In the genomic region with DNA sequence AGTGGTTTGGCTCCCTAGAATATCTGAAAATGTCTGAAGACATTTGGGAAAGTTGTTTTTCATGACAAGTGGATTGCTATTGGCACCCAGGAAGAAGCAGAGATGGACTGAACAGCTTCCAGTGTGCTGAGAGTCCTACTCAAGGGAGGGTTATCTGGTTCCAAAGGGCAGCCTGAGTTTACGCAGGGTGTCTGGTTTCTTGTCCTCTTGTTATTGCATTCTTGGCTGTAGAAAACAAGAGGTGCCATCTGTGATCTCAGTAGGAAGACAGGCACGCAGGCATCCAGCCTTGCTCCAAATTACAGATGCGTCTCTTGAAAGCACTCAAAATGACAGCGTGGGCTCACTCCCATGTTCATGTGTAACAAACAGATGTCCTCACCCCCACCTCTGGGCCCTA, we compare ENCODE assay signal across 30 mouse cellular contexts.
DNase-seq lines count a peak whose midpoint lies in the region; ATAC-seq and TF ChIP-seq lines count a peak whose summit lies in the region.
"Had no signal": no experiment of that assay in that cellular context is flagged by ENCODE, and none has a peak within 500 bp of the region (broad histone marks: within the 10 kb centered on the region; RNA-seq: fewer than 3 reads in every experiment).

No protein-coding gene starts in this region.

- H3K27me3 ChIP-seq in kidney, postnatal 0 days (ENCODE audit: insufficient read depth, low read length), result no peaks in the 10 kb centered on the region
- no peaks in the 10 kb centered on the region for H3K27me3 ChIP-seq in midbrain, postnatal 0 days (ENCODE audit: insufficient read depth, low read length)
- no peaks in the 10 kb centered on the region for H3K27me3 ChIP-seq in midbrain, embryonic 13.5 days
- H3K27me3 ChIP-seq: CH12.LX; forebrain, embryonic 15.5 days; heart, embryonic 15.5 days; hindbrain, embryonic 12.5 days; limb, embryonic 13.5 days; liver, embryonic 15.5 days; midbrain, embryonic 12.5 days; stomach, embryonic 15.5 days had no signal

- H3K9me3 ChIP-seq in kidney, postnatal 0 days (replicated peaks; ENCODE audit: low read length), result no peaks in the 10 kb centered on the region
- no peaks in the 10 kb centered on the region for H3K9me3 ChIP-seq in midbrain, postnatal 0 days (ENCODE audit: low read length)
- H3K9me3 ChIP-seq in midbrain, embryonic 13.5 days, result no peaks in the 10 kb centered on the region
- H3K9me3 ChIP-seq: embryonic facial prominence, embryonic 13.5 days; forebrain, embryonic 10.5 days; forebrain, embryonic 15.5 days; heart, embryonic 10.5 days; heart, embryonic 15.5 days; hindbrain, embryonic 12.5 days; limb, embryonic 13.5 days; liver, embryonic 15.5 days; megakaryocyte, embryonic 14.5 days; midbrain, embryonic 12.5 days; stomach, embryonic 15.5 days had no signal

- ATAC-seq in kidney, postnatal 0 days (replicated peaks; ENCODE audit: low FRiP score, low read depth), result no peak
- no peak for ATAC-seq in midbrain, postnatal 0 days (ENCODE audit: low FRiP score)
- no peak for ATAC-seq in midbrain, embryonic 13.5 days
- ATAC-seq: activated CD4-positive, CD25-positive, alpha-beta regulatory T cell, adult 4 months; forebrain, embryonic 15.5 days; inflammation-experienced regulatory T-cells, adult 6 months had no signal

- no peak overlapping the region for H3K4me2 ChIP-seq in kidney, postnatal 0 days (ENCODE audit: low read length)
- H3K4me2 ChIP-seq in midbrain, postnatal 0 days (ENCODE audit: low read depth, low read length, poor library complexity, severe bottlenecking), result no peak overlapping the region
- no peak overlapping the region for H3K4me2 ChIP-seq in midbrain, embryonic 13.5 days (replicated peaks)
- H3K4me2 ChIP-seq: embryonic facial prominence, embryonic 13.5 days; forebrain, embryonic 15.5 days; heart, embryonic 15.5 days; hindbrain, embryonic 12.5 days; limb, embryonic 13.5 days; liver, embryonic 15.5 days; midbrain, embryonic 12.5 days; stomach, embryonic 15.5 days had no signal

- no peak overlapping the region for H3K27ac ChIP-seq in kidney, postnatal 0 days
- no peak overlapping the region for H3K27ac ChIP-seq in midbrain, postnatal 0 days (ENCODE audit: low read depth, low read length)
- H3K27ac ChIP-seq in midbrain, embryonic 13.5 days, result no peak overlapping the region
- H3K27ac ChIP-seq: embryonic facial prominence, embryonic 13.5 days; forebrain, embryonic 10.5 days; forebrain, embryonic 15.5 days; heart, embryonic 10.5 days; heart, embryonic 15.5 days; hindbrain, embryonic 12.5 days; limb, embryonic 13.5 days; liver, embryonic 15.5 days; midbrain, embryonic 12.5 days; stomach, embryonic 15.5 days had no signal

- H3K4me1 ChIP-seq in kidney, postnatal 0 days (replicated peaks; ENCODE audit: insufficient read depth, low read length), result no peaks in the 10 kb centered on the region
- H3K4me1 ChIP-seq in midbrain, postnatal 0 days (ENCODE audit: insufficient read depth, low read length), result no peaks in the 10 kb centered on the region
- H3K4me1 ChIP-seq in midbrain, embryonic 13.5 days (replicated peaks), result peaks cover 9% of the 10 kb centered on the region
- H3K4me1 ChIP-seq: forebrain, embryonic 15.5 days; megakaryocyte, embryonic 14.5 days had no signal

- DNase-seq in cerebellum, postnatal 10 days, result peak; percentile 36 to 57
- no peak for DNase-seq in cerebellum, adult 11 months
- peak; percentile 46 for DNase-seq in kidney, postnatal 0 days (ENCODE audit: low spot score)
- no peak for DNase-seq in kidney, postnatal 25 days
- DNase-seq in midbrain, postnatal 0 days (ENCODE audit: low spot score), result peak; percentile 34
- DNase-seq in embryo, embryonic 10.5 days (ENCODE audit: low spot score), result no peak
- DNase-seq: adrenal gland, adult 8-10 months; cerebellum, adult 9-10 months; gastrocnemius, postnatal 10 days; kidney, adult 8-10 months; kidney, postnatal 10 days; layer of hippocampus, adult 9-11 months; lung, postnatal 4 days; retina, postnatal 1 day; right cerebral cortex, postnatal 14 days had no signal

- H3K36me3 ChIP-seq in kidney, postnatal 0 days (ENCODE audit: insufficient read depth, low read length), result no peaks in the 10 kb centered on the region
- H3K36me3 ChIP-seq in midbrain, postnatal 0 days (ENCODE audit: insufficient read depth, low read length), result no peaks in the 10 kb centered on the region
- H3K36me3 ChIP-seq in midbrain, embryonic 13.5 days, result no peaks in the 10 kb centered on the region
- H3K36me3 ChIP-seq: embryonic facial prominence, embryonic 13.5 days; forebrain, embryonic 10.5 days; forebrain, embryonic 15.5 days; heart, embryonic 10.5 days; heart, embryonic 15.5 days; hindbrain, embryonic 12.5 days; limb, embryonic 13.5 days; liver, embryonic 15.5 days; midbrain, embryonic 12.5 days; stomach, embryonic 15.5 days had no signal

- TF ChIP-seq CTCF in kidney, postnatal 0 days (IDR thresholded peaks at IDR 0.05; ENCODE audit: low read depth), result no peak
- no peak for TF ChIP-seq CTCF in midbrain, postnatal 0 days (IDR thresholded peaks at IDR 0.05)

- WGBS in kidney, postnatal 0 days, result 42% methylated on average over 4 of the region's 4 CpGs
- WGBS in midbrain, postnatal 0 days, result 65% methylated on average over 4 of the region's 4 CpGs
- WGBS in midbrain, embryonic 13.5 days, result 62% methylated on average over 4 of the region's 4 CpGs

- no peak overlapping the region for H3K4me3 ChIP-seq in kidney, postnatal 0 days (replicated peaks; ENCODE audit: low read depth, low read length)
- no peak overlapping the region for H3K4me3 ChIP-seq in midbrain, postnatal 0 days (ENCODE audit: low read depth, low read length)
- H3K4me3 ChIP-seq in midbrain, embryonic 13.5 days (replicated peaks), result no peak overlapping the region
- H3K4me3 ChIP-seq: embryonic facial prominence, embryonic 13.5 days; forebrain, embryonic 10.5 days; forebrain, embryonic 15.5 days; heart, embryonic 10.5 days; heart, embryonic 15.5 days; hindbrain, embryonic 12.5 days; limb, embryonic 13.5 days; liver, embryonic 15.5 days; megakaryocyte, embryonic 14.5 days; midbrain, embryonic 12.5 days; stomach, embryonic 15.5 days had no signal

- no peak overlapping the region for H3K9ac ChIP-seq in kidney, postnatal 0 days (ENCODE audit: low read depth, low read length)
- no peak overlapping the region for H3K9ac ChIP-seq in midbrain, postnatal 0 days (replicated peaks; ENCODE audit: low read length, poor library complexity, severe bottlenecking)
- no peak overlapping the region for H3K9ac ChIP-seq in midbrain, embryonic 13.5 days (replicated peaks)
- H3K9ac ChIP-seq: embryonic facial prominence, embryonic 13.5 days; forebrain, embryonic 15.5 days; heart, embryonic 15.5 days; hindbrain, embryonic 12.5 days; limb, embryonic 13.5 days; liver, embryonic 15.5 days; midbrain, embryonic 12.5 days; stomach, embryonic 15.5 days had no signal

Comparison
In these comparisons a context has a peak if more than half of its experiments do, and no peak if none do; other contexts are left out.
1. DNase-seq: peak in cerebellum, postnatal 10 days (2 of 2), kidney, postnatal 0 days (single experiment) and midbrain, postnatal 0 days (single experiment); none in cerebellum, adult 11 months (single experiment), kidney, postnatal 25 days (0 of 2) and embryo, embryonic 10.5 days (single experiment).